Mouse (Mus musculus): Measurements from ENCODE around the gene Pak7. TPM values are rescaled to one million over a fixed set of nuclear protein-coding genes. Genes with fewer than 3 reads are reported as not detected.

Pak7 gene
- total RNA-seq, 2 experiments from 2014 or later = not detected

DNA sequence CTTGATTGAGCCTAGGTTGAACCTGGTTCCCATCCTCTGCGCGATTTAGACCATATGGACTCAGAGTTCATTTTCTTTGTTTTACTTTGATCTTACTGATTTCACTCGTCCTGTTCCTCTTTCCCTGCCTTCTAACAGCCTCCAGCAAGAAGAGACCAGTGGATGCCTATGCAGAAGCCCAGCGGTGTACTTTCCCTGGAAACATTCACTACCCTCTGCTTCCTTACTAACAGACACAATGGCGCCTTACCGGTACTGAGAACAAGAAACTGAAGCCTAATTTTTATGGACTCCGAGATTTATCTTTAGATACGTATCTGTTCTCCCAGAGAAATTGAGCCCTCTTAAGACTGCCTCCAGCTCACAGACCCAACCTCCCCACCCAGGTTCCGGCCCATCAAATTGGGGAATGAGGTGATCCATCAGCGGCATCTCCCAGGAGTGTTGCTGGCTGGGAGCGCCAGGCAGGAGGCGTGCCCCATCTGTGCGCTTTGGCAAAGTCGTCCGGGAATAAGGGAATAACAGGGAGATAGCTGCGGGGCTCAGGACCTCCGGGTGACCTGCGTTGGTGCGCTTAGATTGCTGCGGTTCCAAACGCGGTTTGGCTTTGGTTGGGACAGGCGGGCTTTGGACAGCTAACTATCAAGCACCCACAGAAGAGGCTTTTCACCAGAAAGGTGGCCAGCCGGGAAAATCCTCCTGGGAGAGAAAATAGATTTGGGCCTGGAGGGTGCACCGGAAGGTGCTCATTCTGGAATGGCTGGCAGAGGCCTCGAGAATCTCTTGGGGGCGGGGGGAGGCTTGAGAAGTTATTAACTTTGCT, 336.8 kb downstream of the Pak7 start:
- ATAC-seq (ENCODE audit: poor library complexity, severe bottlenecking) = no peak

DNA sequence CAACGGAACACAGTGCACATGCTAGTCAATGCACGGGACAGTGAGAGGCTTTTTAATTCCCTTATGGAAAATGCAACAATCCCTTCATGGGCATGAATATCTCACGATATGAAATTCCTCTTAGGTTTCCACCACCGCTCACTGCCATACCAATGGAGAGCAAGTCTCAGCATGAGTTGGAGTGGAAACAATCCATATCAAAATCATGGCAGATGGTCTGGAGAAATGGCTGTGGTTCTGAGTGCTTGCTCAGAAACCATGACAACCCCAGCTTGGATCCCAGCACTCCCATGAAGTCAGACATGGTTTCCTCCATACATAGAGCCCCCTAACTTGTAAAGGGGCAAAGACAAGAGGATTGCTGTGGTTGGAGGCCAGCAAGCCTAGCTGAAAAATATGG, 339.3 kb downstream of the Pak7 start:
- no peak for ATAC-seq (ENCODE audit: poor library complexity, severe bottlenecking)

Other genes with a start within 250 kb of the Pak7 start
- not detected in 2 replicates for gene Ankef1, start 113.9 kb upstream of the Pak7 start, total RNA-seq (2015)
- gene Ankef1, start 113.9 kb upstream of the Pak7 start, total RNA-seq (2017) = not detected in 2 replicates